21 mouse cellular contexts compared by ENCODE assay signal in the genomic region with DNA sequence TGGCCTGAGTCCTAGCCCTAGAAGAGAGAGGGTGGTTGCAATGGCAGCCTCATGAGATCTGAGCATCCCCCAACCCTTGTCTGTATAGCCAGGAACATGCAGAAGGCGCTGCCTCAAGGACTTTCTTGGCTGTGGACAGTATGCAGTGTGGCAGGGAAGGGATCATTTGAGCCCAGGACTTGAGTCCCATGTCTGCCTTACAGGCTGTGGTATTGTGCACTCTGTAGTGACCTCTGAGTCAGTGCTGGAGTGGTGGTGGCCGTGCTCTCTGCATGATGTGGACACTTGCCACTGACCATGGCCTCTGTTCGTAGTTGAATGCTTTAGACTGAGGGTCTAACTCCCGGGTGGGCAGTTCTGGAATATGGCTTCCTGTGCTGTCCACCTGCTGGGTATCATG.
DNase-seq lines count a peak whose midpoint lies in the region; ATAC-seq and TF ChIP-seq lines count a peak whose summit lies in the region.
"Had no signal": no experiment of that assay in that cellular context is flagged by ENCODE, and none has a peak within 500 bp of the region (broad histone marks: within the 10 kb centered on the region; RNA-seq: fewer than 3 reads in every experiment).

No protein-coding gene starts in this region.

- no peaks in the 10 kb centered on the region for H3K4me1 ChIP-seq in hindbrain, embryonic 12.5 days
- H3K4me1 ChIP-seq in hindbrain, embryonic 13.5 days (replicated peaks), result 0 out of 2 replicates have a peak, but pooled peaks cover 9% of the 10 kb centered on the region

- H3K27me3 ChIP-seq in hindbrain, embryonic 12.5 days, result no peaks in the 10 kb centered on the region
- no peaks in the 10 kb centered on the region for H3K27me3 ChIP-seq in hindbrain, embryonic 13.5 days
- H3K27me3 ChIP-seq in myocyte (ENCODE audit: control insufficient read depth, insufficient read depth, insufficient read length), result no peaks in the 10 kb centered on the region
- H3K27me3 ChIP-seq: CH12.LX, Patski had no signal

- no peaks in the 10 kb centered on the region for H3K9me3 ChIP-seq in hindbrain, embryonic 12.5 days (replicated peaks)
- H3K9me3 ChIP-seq in hindbrain, embryonic 13.5 days, result no peaks in the 10 kb centered on the region
- H3K9me3 ChIP-seq: G1E had no signal

- intact Hi-C loops in heart, postnatal 10 days (cut with DNase I), result no loop called here

- H3K4me3 ChIP-seq in hindbrain, embryonic 12.5 days, result no peak overlapping the region
- H3K4me3 ChIP-seq in hindbrain, embryonic 13.5 days, result no peak overlapping the region
- H3K4me3 ChIP-seq in myocyte, result no peak overlapping the region

- H3K36me3 ChIP-seq in hindbrain, embryonic 12.5 days, result peaks cover 99% of the 10 kb centered on the region
- H3K36me3 ChIP-seq in hindbrain, embryonic 13.5 days, result peaks cover 97% of the 10 kb centered on the region
- peaks cover 43% of the 10 kb centered on the region for H3K36me3 ChIP-seq in myocyte (ENCODE audit: control insufficient read depth, insufficient read depth)

- TF ChIP-seq POLR2A in myocyte (IDR thresholded peaks at IDR 0.05; ENCODE audit: insufficient read length, low read depth), result no peak

- DNase-seq in heart, adult 11 months, result peak; percentile 89
- DNase-seq in heart, postnatal 10 days, result no peak
- no peak for DNase-seq in layer of hippocampus, postnatal 10 days (ENCODE audit: low spot score in 2 of 2)
- DNase-seq: adrenal gland, adult 2 months; adrenal gland, adult 8-10 months; adrenal gland, postnatal 10 days; adrenal gland, postnatal 14 days; adrenal gland, postnatal 25 days; adrenal gland, postnatal 36 days; B cell, adult 2 months; cerebellum, adult 11 months; cerebellum, adult 11-12 months; cerebellum, adult 18-20 months had no signal

- peak overlapping the region; percentile 30; the same call in 1 of the 2 replicates for H3K27ac ChIP-seq in hindbrain, embryonic 12.5 days
- H3K27ac ChIP-seq in hindbrain, embryonic 13.5 days, result no peak overlapping the region

- no peak overlapping the region for H3K9ac ChIP-seq in hindbrain, embryonic 12.5 days
- no peak overlapping the region for H3K9ac ChIP-seq in hindbrain, embryonic 13.5 days

- no peak for ATAC-seq in hindbrain, embryonic 12.5 days (ENCODE audit: low FRiP score)
- ATAC-seq in hindbrain, embryonic 13.5 days (ENCODE audit: low FRiP score), result no peak
- ATAC-seq: activated CD4-positive, CD25-positive, alpha-beta regulatory T cell, adult 4 months; CD4-positive, CD25-positive, alpha-beta regulatory T cell, adult 4 months; Patski had no signal

- no peak overlapping the region for H3K4me2 ChIP-seq in hindbrain, embryonic 12.5 days (replicated peaks)
- no peak overlapping the region for H3K4me2 ChIP-seq in hindbrain, embryonic 13.5 days
- no peak overlapping the region for H3K4me2 ChIP-seq in myocyte (ENCODE audit: low read depth)

- no peaks in the 10 kb centered on the region for H3K79me2 ChIP-seq in myocyte (ENCODE audit: control insufficient read depth, insufficient read depth)

- no peak overlapping the region for H3ac ChIP-seq in myocyte (ENCODE audit: control insufficient read depth, insufficient read length)

- 98% methylated on average over 4 of the region's 4 CpGs for WGBS in hindbrain, embryonic 12.5 days
- 96% methylated on average over 4 of the region's 4 CpGs for WGBS in hindbrain, embryonic 13.5 days

TF ChIP-seq in myocyte, 11 proteins besides CTCF, POLR2A, EP300 and RAD21:
- peak; percentile 77 for TF ChIP-seq POLR2AphosphoS2 (IDR thresholded peaks at IDR 0.05; ENCODE audit: insufficient read length, low read depth)
- no peak for TF ChIP-seq TCF3 (IDR thresholded peaks at IDR 0.05; ENCODE audit: insufficient read length, low read depth)
